Mouse (Mus musculus) embryonic facial prominence, embryonic 11.5 days (tissue): ENCODE data around the gene Zdhhc14. TPM values are rescaled to one million over a fixed set of nuclear protein-coding genes. Genes with fewer than 3 reads are reported as not detected.

Source experiments
- ATAC-seq: fragments of 200-750 bp; cut with Nextera tagmentation; replicated peaks from 2 replicates; pipeline ENCODE4 v1.8.0; 2017; ENCODE audit warnings: low read depth; ENCODE audit not compliant: insufficient number of reproducible peaks, low FRiP score, low TSS enrichment
- DNase-seq: peaks from one replicate; pipeline ENCODE4 v3.0.0-alpha.2; 2015; ENCODE audit warnings: low spot score
- H3K27ac ChIP-seq: fragments of 300-500 bp; sonication (generic); replicated peaks from 2 replicates; pipeline ENCODE4 v1.5.1; 2014; ENCODE audit warnings: mild to moderate bottlenecking, low read depth, low read length, control low read depth
- H3K27me3 ChIP-seq: fragments of 300-500 bp; sonication (generic); 2 replicates; pipeline ENCODE4 v1.6.1; 2014; ENCODE audit warnings: mild to moderate bottlenecking, low read length, moderate library complexity, mixed read lengths; ENCODE audit not compliant: control insufficient read depth, insufficient read depth
- H3K36me3 ChIP-seq: fragments of 300-500 bp; sonication (generic); replicated peaks from 2 replicates; pipeline ENCODE4 v1.6.1; 2014; ENCODE audit warnings: low read depth, mild to moderate bottlenecking, low read length, moderate library complexity, mixed read lengths; ENCODE audit not compliant: control insufficient read depth, insufficient read depth
- H3K4me1 ChIP-seq: fragments of 300-500 bp; sonication (generic); 2 replicates; pipeline ENCODE4 v1.6.1; 2014; ENCODE audit warnings: low read length, mixed read lengths; ENCODE audit not compliant: control insufficient read depth, insufficient read depth
- H3K4me2 ChIP-seq: fragments of 300-500 bp; sonication (generic); 2 replicates; pipeline ENCODE4 v1.6.1; 2014; ENCODE audit warnings: low read depth, mild to moderate bottlenecking, control low read depth, low read length, moderate library complexity
- H3K4me3 ChIP-seq: fragments of 300-500 bp; sonication (generic); 2 replicates; pipeline ENCODE4 v1.5.1; 2014; ENCODE audit warnings: low read depth, low read length, control low read depth
- H3K9ac ChIP-seq: fragments of 300-500 bp; sonication (generic); replicated peaks from 2 replicates; pipeline ENCODE4 v1.6.1; 2014; ENCODE audit warnings: mild to moderate bottlenecking, control low read depth, low read length
- H3K9me3 ChIP-seq: fragments of 300-500 bp; sonication (generic); replicated peaks from 2 replicates; pipeline ENCODE4 v1.6.1; 2016; ENCODE audit warnings: mild to moderate bottlenecking, low read length, inconsistent platforms, mixed read lengths; ENCODE audit not compliant: control insufficient read depth
- WGBS: fragments of 180-500 bp; shearing (Covaris S2); extraction: QIAGEN DNeasy Blood & Tissue Kit; methylation state at CpG from one replicate; pipeline ENCODE4 v1.1.7; 2014; 5-methylcytosine and 5-hydroxymethylcytosine counted together
- polyA plus RNA-seq: library from polyadenylated mRNA; unstranded; fragments of >200 nt; fragmentation: Nextera tagmentation; extraction: Ambion mirVana; gene quantifications from 2 replicates; pipeline ENCODE4 v1.2.1, GENCODE M21; 2014

The Zdhhc14 gene
- polyA plus RNA-seq, 1 experiment from 2014 or later = 2.0 TPM

GRCm38 (mm10) chr17:5752716-5753585, 260.6 kb downstream of the Zdhhc14 start:
- Histone ChIP-seq H3K4me3 (peak overlapping the region; percentile 38), H3K9me3 (no peaks in the 10 kb centered on the region), H3K27me3 (no peaks in the 10 kb centered on the region), H3K4me2 (peak overlapping the region; percentile 77), H3K9ac (peak overlapping the region; percentile 63), H3K4me1 (no peaks in the 10 kb centered on the region; the same call in 1 of the 2 replicates), H3K27ac (no peak overlapping the region), H3K36me3 (no peaks in the 10 kb centered on the region)
- peak; percentile 89 for DNase-seq
- WGBS = 10% methylated on average over 29 of the region's 29 CpGs
- peak; percentile 74 for ATAC-seq

GRCm38 (mm10) chr17:5755489-5755888, 263.1 kb downstream of the Zdhhc14 start:
- Histone ChIP-seq H3K36me3 (no peaks in the 10 kb centered on the region), H3K9ac (no peak overlapping the region), H3K27me3 (no peaks in the 10 kb centered on the region), H3K4me1 (no peaks in the 10 kb centered on the region; the same call in 1 of the 2 replicates), H3K9me3 (no peaks in the 10 kb centered on the region), H3K4me3 (no peak overlapping the region), H3K27ac (no peak overlapping the region), H3K4me2 (no peak overlapping the region)
- DNase-seq (no peak), ATAC-seq (no peak)
- 78% methylated on average over 7 of the region's 7 CpGs for WGBS

GRCm38 (mm10) chr17:5756065-5756464, 263.7 kb downstream of the Zdhhc14 start:
- no peak for DNase-seq

GRCm38 (mm10) chr17:5756855-5757254, 264.5 kb downstream of the Zdhhc14 start:
- ATAC-seq = no peak

More at GRCm38 (mm10) chr17:5756065-5756464, 263.7 kb downstream of the Zdhhc14 start:
- WGBS = 70% methylated on average over 5 of the region's 5 CpGs
- Histone ChIP-seq H3K27ac (no peak overlapping the region), H3K4me3 (no peak overlapping the region), H3K4me2 (no peak overlapping the region), H3K9ac (no peak overlapping the region), H3K4me1 (no peaks in the 10 kb centered on the region; the same call in 1 of the 2 replicates), H3K27me3 (no peaks in the 10 kb centered on the region), H3K9me3 (no peaks in the 10 kb centered on the region), H3K36me3 (no peaks in the 10 kb centered on the region)
- no peak for ATAC-seq

GRCm38 (mm10) chr17:5763768-5764167, 271.4 kb downstream of the Zdhhc14 start:
- H3K4me1 ChIP-seq = no peaks in the 10 kb centered on the region
- DNase-seq = no peak
- H3K27me3 ChIP-seq = no peaks in the 10 kb centered on the region
- no peak overlapping the region for H3K27ac ChIP-seq
- H3K36me3 ChIP-seq = no peaks in the 10 kb centered on the region
- no peaks in the 10 kb centered on the region for H3K9me3 ChIP-seq
- ATAC-seq = no peak; the same call in 1 of the 2 replicates
- 85% methylated on average over 5 of the region's 5 CpGs for WGBS
- H3K4me2 ChIP-seq = no peak overlapping the region
- no peak overlapping the region for H3K9ac ChIP-seq
- H3K4me3 ChIP-seq = no peak overlapping the region

More at GRCm38 (mm10) chr17:5756855-5757254, 264.5 kb downstream of the Zdhhc14 start:
- Histone ChIP-seq H3K9ac (no peak overlapping the region), H3K36me3 (no peaks in the 10 kb centered on the region), H3K27me3 (no peaks in the 10 kb centered on the region), H3K9me3 (no peaks in the 10 kb centered on the region), H3K4me2 (no peak overlapping the region), H3K27ac (no peak overlapping the region), H3K4me3 (no peak overlapping the region), H3K4me1 (no peaks in the 10 kb centered on the region; the same call in 1 of the 2 replicates)
- no peak for DNase-seq
- 90% methylated on average over 15 of the region's 15 CpGs for WGBS

- no peak overlapping the region for H3K9ac ChIP-seq
Measured at GRCm38 (mm10) chr17:5764270-5764669, 271.9 kb downstream of the Zdhhc14 start.

GRCm38 (mm10) chr17:5765746-5766145, 273.4 kb downstream of the Zdhhc14 start:
- Histone ChIP-seq H3K9ac (no peak overlapping the region), H3K27me3 (no peaks in the 10 kb centered on the region), H3K36me3 (no peaks in the 10 kb centered on the region), H3K4me2 (no peak overlapping the region), H3K4me3 (no peak overlapping the region), H3K9me3 (no peaks in the 10 kb centered on the region), H3K27ac (no peak overlapping the region), H3K4me1 (no peaks in the 10 kb centered on the region)
- no peak for DNase-seq
- ATAC-seq = no peak
- 91% methylated on average over 4 of the region's 4 CpGs for WGBS

More at GRCm38 (mm10) chr17:5764270-5764669, 271.9 kb downstream of the Zdhhc14 start:
- H3K9me3 ChIP-seq = no peaks in the 10 kb centered on the region
- H3K4me3 ChIP-seq = no peak overlapping the region
- ATAC-seq (no peak), DNase-seq (no peak)
- H3K4me2 ChIP-seq = no peak overlapping the region
- H3K36me3 ChIP-seq = no peaks in the 10 kb centered on the region
- H3K4me1 ChIP-seq = no peaks in the 10 kb centered on the region
- no peaks in the 10 kb centered on the region for H3K27me3 ChIP-seq
- WGBS = 36% methylated on average over 5 of the region's 5 CpGs
- no peak overlapping the region for H3K27ac ChIP-seq

- no peak for DNase-seq
- ATAC-seq = no peak
- no peak overlapping the region for H3K9ac ChIP-seq
- no peak overlapping the region for H3K4me2 ChIP-seq
- H3K4me1 ChIP-seq = no peaks in the 10 kb centered on the region
- no peaks in the 10 kb centered on the region for H3K36me3 ChIP-seq
- H3K27ac ChIP-seq = no peak overlapping the region
- WGBS = 63% methylated on average over 6 of the region's 6 CpGs
- no peaks in the 10 kb centered on the region for H3K9me3 ChIP-seq
- no peaks in the 10 kb centered on the region for H3K27me3 ChIP-seq
- H3K4me3 ChIP-seq = no peak overlapping the region
Measured at GRCm38 (mm10) chr17:5768164-5768705, 275.9 kb downstream of the Zdhhc14 start.
